Mouse (Mus musculus) limb, embryonic 15.5 days (tissue): ENCODE data around the gene Fanca. TPM values are rescaled to one million over a fixed set of nuclear protein-coding genes. Genes with fewer than 3 reads are reported as not detected.
"Not testable (repeated sequence)": the region's sequence is repeated elsewhere in the genome, so short reads cannot be mapped to it uniquely, and the experiment has no call there.

Source experiments
- ATAC-seq: fragments of 200-750 bp; cut with Nextera tagmentation; 2 replicates; pipeline ENCODE4 v1.8.0; 2017; ENCODE audit warnings: low read depth, moderate TSS enrichment; ENCODE audit not compliant: insufficient number of reproducible peaks, low FRiP score, low TSS enrichment
- H3K27ac ChIP-seq: fragments of 300-500 bp; sonication (generic); 2 replicates; pipeline ENCODE4 v1.5.1; 2015; ENCODE audit warnings: moderate library complexity, mild to moderate bottlenecking, inconsistent platforms
- H3K27me3 ChIP-seq: fragments of 300-500 bp; sonication (generic); 2 replicates; pipeline ENCODE4 v1.6.1; 2015; ENCODE audit warnings: inconsistent platforms
- H3K36me3 ChIP-seq: fragments of 300-500 bp; sonication (generic); 2 replicates; pipeline ENCODE4 v1.6.1; 2015; ENCODE audit warnings: inconsistent platforms
- H3K4me1 ChIP-seq: fragments of 300-500 bp; sonication (generic); 2 replicates; pipeline ENCODE4 v1.6.1; 2015; ENCODE audit warnings: inconsistent platforms
- H3K4me2 ChIP-seq: fragments of 300-500 bp; sonication (generic); 2 replicates; pipeline ENCODE4 v1.6.1; 2015; ENCODE audit warnings: mild to moderate bottlenecking, inconsistent platforms
- H3K4me3 ChIP-seq: fragments of 300-500 bp; sonication (generic); 2 replicates; pipeline ENCODE4 v1.5.1; 2015; ENCODE audit warnings: mild to moderate bottlenecking, inconsistent platforms
- H3K9ac ChIP-seq: fragments of 300-500 bp; sonication (generic); 2 replicates; pipeline ENCODE4 v1.6.1; 2015; ENCODE audit warnings: inconsistent platforms
- H3K9me3 ChIP-seq: fragments of 300-500 bp; sonication (generic); 2 replicates; pipeline ENCODE4 v1.6.1; 2016; ENCODE audit warnings: inconsistent platforms
- WGBS: fragments of 180-500 bp; shearing (Covaris S2); methylation state at CpG from one replicate; pipeline ENCODE4 v1.1.7; 2015; 5-methylcytosine and 5-hydroxymethylcytosine counted together
- polyA plus RNA-seq: library from polyadenylated mRNA; unstranded; fragments of >200 nt; fragmentation: Nextera tagmentation; extraction: Ambion mirVana; gene quantifications from 2 replicates; pipeline ENCODE4 v1.2.1, GENCODE M21; 2015

Fanca gene
- polyA plus RNA-seq, 1 experiment from 2014 or later, result 14.8 TPM

DNA sequence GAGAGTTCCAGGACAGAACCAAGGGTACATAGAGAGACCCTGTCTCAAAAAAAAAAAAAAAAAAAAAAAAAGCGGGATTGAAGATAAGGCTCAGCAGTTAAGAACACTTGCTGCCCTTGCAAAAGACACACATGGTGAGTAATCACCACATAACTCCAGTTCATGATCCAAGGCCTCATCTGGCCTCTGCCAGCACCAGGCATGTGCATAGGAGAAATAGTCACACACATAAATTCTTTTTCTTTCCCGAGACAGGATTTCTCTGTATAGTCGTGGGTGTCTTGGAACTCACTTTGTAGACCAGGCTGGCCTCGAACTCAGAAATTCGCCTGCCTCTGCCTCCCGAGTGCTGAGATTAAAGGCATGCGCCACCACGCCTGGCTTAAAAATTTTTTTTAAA, 60.8 kb downstream of the Fanca start:
- H3K27me3 ChIP-seq, ATAC-seq, H3K9me3 ChIP-seq, H3K27ac ChIP-seq, H3K4me2 ChIP-seq, H3K9ac ChIP-seq, H3K4me3 ChIP-seq: not testable (repeated sequence)
- Histone ChIP-seq H3K4me1 (peaks cover 28% of the 10 kb centered on the region), H3K36me3 (peaks cover 61% of the 10 kb centered on the region)
- WGBS, result 88% methylated on average over 8 of the region's 8 CpGs

DNA sequence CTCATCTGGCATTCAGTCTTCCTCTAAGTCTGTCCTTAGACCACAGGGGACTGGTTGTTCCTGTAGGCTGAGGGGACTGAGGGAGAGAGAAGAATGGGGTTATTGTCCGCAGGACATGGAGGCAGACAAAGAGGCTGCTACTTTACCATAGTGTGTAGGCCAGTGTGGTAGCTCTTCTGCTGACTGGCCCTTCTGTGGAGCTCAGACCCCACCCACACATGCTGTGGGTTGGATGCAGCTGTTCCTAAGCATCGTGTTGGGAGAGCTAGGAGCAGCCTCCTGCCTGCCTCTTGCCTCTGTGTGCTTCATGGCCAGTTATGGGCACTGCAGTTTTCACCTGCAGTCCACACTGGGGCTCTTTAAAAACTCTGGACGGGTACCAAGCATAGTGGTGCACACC, 61.3 kb downstream of the Fanca start:
- 77% methylated on average over 3 of the region's 3 CpGs for WGBS

DNA sequence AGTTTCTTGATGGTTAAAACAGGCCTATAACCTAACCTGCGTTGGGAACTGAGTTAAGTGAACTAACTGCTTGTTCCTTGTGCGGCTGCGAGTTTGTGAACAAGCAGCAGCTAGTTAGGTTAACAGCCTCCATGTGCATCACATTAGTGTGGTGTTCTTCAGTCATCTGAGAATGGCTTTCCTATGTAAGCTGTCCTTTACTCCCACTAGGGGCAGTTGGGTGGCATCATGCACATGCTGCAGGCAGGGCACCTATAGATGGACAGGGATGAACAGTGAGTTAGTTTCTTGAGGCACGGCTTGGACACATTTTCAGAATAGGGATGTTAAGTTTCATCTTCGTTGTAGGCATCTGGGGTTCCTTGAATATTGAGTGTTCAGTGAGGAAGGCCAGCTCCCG, 63.2 kb downstream of the Fanca start:
- H3K4me3 ChIP-seq, result peak overlapping the region; percentile 94
- 57% methylated on average over 6 of the region's 6 CpGs for WGBS
- no peak overlapping the region for H3K27ac ChIP-seq
- peak overlapping the region; percentile 98; the same call in 1 of the 2 replicates for H3K9ac ChIP-seq
- peak overlapping the region; percentile 92 for H3K4me2 ChIP-seq
- H3K9me3 ChIP-seq, result no peaks in the 10 kb centered on the region
- peaks cover 35% of the 10 kb centered on the region for H3K4me1 ChIP-seq
- no peaks in the 10 kb centered on the region for H3K27me3 ChIP-seq
- ATAC-seq, result no peak
- peaks cover 67% of the 10 kb centered on the region for H3K36me3 ChIP-seq

More for the DNA sequence above, 61.3 kb downstream of the Fanca start:
- Histone ChIP-seq H3K27ac (no peak overlapping the region), H3K9me3 (no peaks in the 10 kb centered on the region), H3K27me3 (no peaks in the 10 kb centered on the region), H3K4me1 (peaks cover 31% of the 10 kb centered on the region), H3K4me2 (no peak overlapping the region), H3K4me3 (no peak overlapping the region), H3K36me3 (peaks cover 61% of the 10 kb centered on the region), H3K9ac (no peak overlapping the region)
- no peak for ATAC-seq

DNA sequence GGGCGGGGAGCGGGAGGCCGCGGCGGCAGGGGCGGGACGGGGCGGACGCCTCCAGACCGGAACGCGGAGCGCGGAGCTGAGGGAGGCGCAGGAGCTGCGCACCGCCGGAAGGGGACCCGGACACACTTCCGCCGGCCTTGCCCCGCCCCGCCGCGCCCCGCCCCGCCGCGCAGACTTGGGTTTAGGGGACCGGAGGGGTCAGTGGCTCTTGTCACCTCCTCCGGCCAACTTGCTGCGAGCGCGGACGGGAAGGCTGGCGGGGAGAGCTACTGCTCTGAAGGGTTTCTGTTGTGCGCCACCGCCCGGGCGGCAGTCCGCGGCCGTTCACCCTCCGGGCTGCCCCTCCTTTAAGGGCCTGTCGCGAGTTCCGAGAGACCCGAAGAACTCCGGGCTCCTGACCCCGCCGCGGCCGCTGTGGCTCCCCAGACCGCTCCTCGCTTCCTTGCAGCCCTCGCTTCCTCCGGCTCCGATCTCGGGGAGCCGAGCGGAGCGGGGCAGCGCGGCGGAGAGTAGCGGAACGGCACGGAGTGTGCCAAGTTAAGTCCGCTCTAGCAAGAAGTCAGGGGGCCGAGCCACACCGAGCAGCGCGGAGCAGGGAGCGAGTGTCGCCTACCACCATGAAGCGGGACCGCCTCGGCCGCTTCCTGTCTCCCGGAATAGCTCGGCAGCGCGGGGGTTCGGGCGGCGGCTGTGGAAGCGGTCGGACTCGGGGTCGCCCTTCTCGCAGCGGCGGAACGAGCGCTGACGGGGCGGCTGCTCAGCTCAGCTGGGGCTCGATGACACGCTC, 64.1 kb downstream of the Fanca start, which contains the start of the genes Zfp276 and Vps9d1:
Gene Zfp276, plus strand, starts transcription at position 97 of the 787 bp plus-strand sequence.
Gene Vps9d1, minus strand, starts transcription at position 250 of the 787 bp plus-strand sequence.
- Histone ChIP-seq H3K27me3 (no peaks in the 10 kb centered on the region), H3K9ac (peak within 1 kb of the TSS; percentile 98), H3K4me2 (peak within 1 kb of the TSS; percentile 92), H3K27ac (peak within 1 kb of the TSS; percentile 90), H3K9me3 (no peaks in the 10 kb centered on the region), H3K36me3 (peaks cover 64% of the 10 kb centered on the region), H3K4me1 (peaks cover 35% of the 10 kb centered on the region), H3K4me3 (peak within 1 kb of the TSS; percentile 94)
- WGBS, result under 1% methylated on average over 75 of the region's 99 CpGs
- peak; percentile 91 for ATAC-seq

DNA sequence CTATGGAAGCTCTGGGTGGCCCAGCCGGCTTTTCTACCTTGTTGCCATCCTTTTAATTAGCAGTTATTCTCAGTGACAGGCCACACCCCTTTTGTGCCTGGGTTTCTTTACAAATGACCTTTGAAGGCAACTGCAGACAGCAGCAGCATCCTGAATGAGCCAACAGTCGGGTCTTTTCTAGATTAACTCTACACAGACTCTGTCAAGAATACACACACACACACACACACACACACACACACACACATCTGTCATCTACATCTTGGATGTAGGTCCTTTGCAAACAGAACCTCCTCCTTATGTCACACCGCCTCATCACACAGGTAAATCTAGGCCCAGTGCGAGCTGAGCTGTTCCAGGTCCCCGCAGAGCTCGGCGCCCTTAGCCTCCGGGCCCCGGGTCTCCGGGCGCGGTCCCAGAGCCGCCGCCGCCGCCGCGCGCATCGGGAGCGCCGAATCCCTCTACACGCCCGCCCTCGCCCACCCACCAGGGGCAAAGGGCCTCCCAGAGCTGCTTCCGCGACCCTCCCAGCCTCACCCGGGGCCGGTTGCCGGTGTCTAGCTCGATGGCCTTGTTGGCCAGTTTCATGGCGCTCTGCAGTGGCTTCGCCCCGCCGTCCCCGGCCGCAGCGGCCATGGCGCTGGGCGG, 64.8 kb downstream of the Fanca start:
- Histone ChIP-seq H3K27me3 (no peaks in the 10 kb centered on the region), H3K9me3 (no peaks in the 10 kb centered on the region), H3K9ac (peak overlapping the region; percentile 98), H3K4me2 (peak overlapping the region; percentile 92), H3K36me3 (peaks cover 64% of the 10 kb centered on the region), H3K27ac (peak overlapping the region; percentile 90), H3K4me3 (peak overlapping the region; percentile 94), H3K4me1 (peaks cover 35% of the 10 kb centered on the region)
- ATAC-seq, result peak; percentile 28; the same call in 1 of the 2 replicates
- WGBS, result under 1% methylated on average over 40 of the region's 40 CpGs

DNA sequence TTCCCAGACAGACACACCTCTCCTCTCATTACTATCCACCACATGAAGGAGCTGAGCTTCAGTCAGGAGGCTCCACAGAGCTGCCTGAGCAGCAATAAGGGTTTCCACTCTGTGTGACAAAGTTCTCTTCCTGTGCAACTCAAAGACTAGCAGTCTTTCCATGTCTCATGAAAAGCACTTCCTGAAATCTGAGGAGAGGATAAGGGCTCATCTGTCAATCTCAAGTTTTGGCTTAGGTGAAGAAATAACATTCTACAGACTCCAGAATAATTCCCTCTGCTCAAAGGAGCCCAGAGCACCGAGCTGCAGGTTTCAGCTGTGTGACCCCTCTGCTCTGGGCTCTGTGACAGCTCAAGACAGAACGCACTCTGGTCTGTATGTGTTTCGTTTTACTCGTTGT, 65.5 kb downstream of the Fanca start:
- 41% methylated on average over 4 of the region's 4 CpGs for WGBS
- Histone ChIP-seq H3K36me3 (peaks cover 64% of the 10 kb centered on the region), H3K9me3 (no peaks in the 10 kb centered on the region), H3K4me2 (peak overlapping the region; percentile 92), H3K27me3 (no peaks in the 10 kb centered on the region), H3K4me1 (peaks cover 35% of the 10 kb centered on the region), H3K9ac (peak overlapping the region; percentile 98; the same call in 1 of the 2 replicates), H3K4me3 (peak overlapping the region; percentile 94), H3K27ac (peak overlapping the region; percentile 90)
- ATAC-seq, result no peak

DNA sequence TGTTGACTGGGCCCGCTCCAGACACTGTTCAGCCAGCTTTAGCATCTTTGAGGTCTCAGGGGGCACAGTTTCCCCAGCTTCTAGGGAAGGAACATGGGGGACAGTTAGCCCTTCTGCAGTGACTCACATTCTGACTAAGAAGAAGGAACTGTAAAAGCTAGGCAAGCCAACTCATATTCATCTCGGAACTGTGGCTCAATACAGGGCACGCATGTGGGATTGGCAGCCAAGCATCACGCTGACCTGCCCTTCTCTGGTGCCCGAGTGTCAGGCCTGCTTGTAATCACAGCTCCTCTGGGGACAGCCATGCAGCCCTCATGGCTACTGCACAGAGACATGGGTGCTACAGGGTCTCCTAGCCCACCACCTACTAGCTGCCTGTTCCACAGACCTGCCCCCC, 67.4 kb downstream of the Fanca start:
- H3K9me3 ChIP-seq, result no peaks in the 10 kb centered on the region
- peaks cover 64% of the 10 kb centered on the region for H3K36me3 ChIP-seq
- WGBS, result 96% methylated on average over 5 of the region's 5 CpGs
- no peaks in the 10 kb centered on the region for H3K27me3 ChIP-seq
- H3K4me1 ChIP-seq, result peaks cover 29% of the 10 kb centered on the region
- no peak for ATAC-seq
- H3K4me3 ChIP-seq, result no peak overlapping the region
- no peak overlapping the region for H3K4me2 ChIP-seq
- no peak overlapping the region for H3K27ac ChIP-seq
- H3K9ac ChIP-seq, result no peak overlapping the region

DNA sequence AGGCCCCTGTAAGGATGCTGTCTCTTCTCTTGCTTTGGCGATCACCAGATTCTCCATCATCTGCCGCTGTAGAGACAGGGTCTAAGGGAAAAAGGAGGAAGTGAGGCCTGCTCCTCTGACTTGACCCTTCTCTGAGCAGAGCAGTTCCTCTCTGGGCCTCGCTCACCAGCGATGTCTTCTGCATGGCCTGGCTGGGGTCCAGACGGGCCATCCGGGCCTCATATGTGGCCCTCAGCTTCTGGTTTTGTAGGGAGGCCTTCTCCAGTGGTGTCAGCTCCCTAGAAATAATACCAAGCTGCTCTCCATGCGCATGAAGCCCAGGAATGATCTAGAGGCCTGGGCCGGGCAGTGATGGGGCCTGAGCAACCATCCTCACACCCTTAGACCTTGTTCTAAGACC, 69.8 kb downstream of the Fanca start:
- no peak overlapping the region for H3K27ac ChIP-seq
- 88% methylated on average over 8 of the region's 8 CpGs for WGBS
- H3K9me3 ChIP-seq, result no peaks in the 10 kb centered on the region
- no peaks in the 10 kb centered on the region for H3K27me3 ChIP-seq
- no peak overlapping the region for H3K4me3 ChIP-seq
- H3K9ac ChIP-seq, result no peak overlapping the region
- peaks cover 15% of the 10 kb centered on the region for H3K4me1 ChIP-seq
- H3K4me2 ChIP-seq, result no peak overlapping the region
- H3K36me3 ChIP-seq, result peaks cover 85% of the 10 kb centered on the region
- no peak for ATAC-seq

DNA sequence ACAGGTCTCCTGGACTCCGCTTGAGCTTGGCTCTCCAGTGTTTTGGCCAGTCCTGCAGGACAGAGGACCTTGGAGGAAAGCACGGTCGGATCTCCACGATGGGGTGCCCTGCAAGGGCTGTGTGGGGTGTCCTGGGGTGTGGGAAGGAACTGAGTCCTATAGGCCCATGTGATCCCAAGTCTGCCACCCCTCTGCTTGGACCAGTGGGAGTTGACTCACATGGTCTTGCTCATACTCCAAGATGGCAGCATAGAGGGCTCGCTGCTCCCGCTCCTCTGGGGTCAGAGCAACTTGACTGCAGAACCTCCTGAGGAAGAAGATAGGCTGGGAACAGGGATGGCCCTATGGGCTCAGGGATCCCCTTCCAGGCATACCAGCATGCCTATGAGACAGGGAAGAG, 70.6 kb downstream of the Fanca start:
- H3K9me3 ChIP-seq, result no peaks in the 10 kb centered on the region
- no peak for ATAC-seq
- peaks cover 8% of the 10 kb centered on the region for H3K4me1 ChIP-seq
- H3K27me3 ChIP-seq, result no peaks in the 10 kb centered on the region
- H3K9ac ChIP-seq, result no peak overlapping the region
- H3K27ac ChIP-seq, result no peak overlapping the region
- H3K4me2 ChIP-seq, result no peak overlapping the region
- peaks cover 93% of the 10 kb centered on the region for H3K36me3 ChIP-seq
- WGBS, result 98% methylated on average over 6 of the region's 6 CpGs
- H3K4me3 ChIP-seq, result no peak overlapping the region

DNA sequence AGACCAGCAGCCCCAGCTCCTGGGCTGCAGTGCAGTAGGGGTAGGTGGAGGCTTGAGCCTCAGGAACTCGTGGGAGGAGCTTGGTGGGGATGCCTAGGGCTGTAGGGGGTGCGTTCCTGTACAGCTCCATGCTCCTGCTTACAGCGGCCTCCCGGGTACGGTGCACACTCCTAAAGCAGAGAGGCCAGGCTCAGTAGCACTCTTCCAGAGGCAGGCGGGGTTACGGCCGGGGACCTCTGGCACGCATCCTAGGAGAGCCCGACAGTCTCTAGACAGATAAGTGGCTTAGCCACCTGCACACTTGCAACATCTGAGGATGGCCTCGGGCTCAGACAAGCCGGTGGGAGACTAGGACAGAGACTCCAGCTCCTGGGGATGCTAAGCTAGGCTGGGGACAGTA, 72.8 kb downstream of the Fanca start:
- WGBS, result 89% methylated on average over 12 of the region's 12 CpGs
- Histone ChIP-seq H3K4me3 (no peak overlapping the region), H3K4me1 (no peaks in the 10 kb centered on the region), H3K27ac (no peak overlapping the region), H3K27me3 (no peaks in the 10 kb centered on the region), H3K9ac (no peak overlapping the region), H3K36me3 (peaks cover 89% of the 10 kb centered on the region), H3K9me3 (no peaks in the 10 kb centered on the region), H3K4me2 (no peak overlapping the region)
- ATAC-seq, result no peak

DNA sequence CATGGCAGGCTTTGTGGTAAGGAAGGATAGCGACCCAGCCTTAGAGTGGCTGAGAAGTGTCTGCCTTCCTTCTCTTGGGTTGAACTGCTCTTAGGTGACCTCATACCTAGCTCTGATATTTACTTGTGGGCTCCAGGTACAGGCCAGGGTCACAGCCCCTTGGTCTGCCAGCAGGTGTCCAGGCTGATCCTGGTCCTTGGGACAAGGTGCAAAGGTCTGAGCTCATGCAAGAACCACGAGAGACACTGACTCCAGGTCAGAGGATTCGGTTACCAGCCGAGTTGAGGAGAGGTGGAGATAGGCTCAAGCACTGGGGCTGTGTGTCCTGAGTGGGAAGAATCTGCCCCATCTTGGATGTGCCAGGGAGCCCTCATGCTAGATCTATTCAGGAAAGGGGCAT, 74.0 kb downstream of the Fanca start:
- ATAC-seq, result no peak
- WGBS, result 90% methylated on average over 4 of the region's 4 CpGs
- Histone ChIP-seq H3K36me3 (peaks cover 79% of the 10 kb centered on the region), H3K4me3 (no peak overlapping the region), H3K9ac (no peak overlapping the region), H3K4me1 (no peaks in the 10 kb centered on the region), H3K27me3 (no peaks in the 10 kb centered on the region), H3K9me3 (no peaks in the 10 kb centered on the region), H3K27ac (no peak overlapping the region), H3K4me2 (no peak overlapping the region)

DNA sequence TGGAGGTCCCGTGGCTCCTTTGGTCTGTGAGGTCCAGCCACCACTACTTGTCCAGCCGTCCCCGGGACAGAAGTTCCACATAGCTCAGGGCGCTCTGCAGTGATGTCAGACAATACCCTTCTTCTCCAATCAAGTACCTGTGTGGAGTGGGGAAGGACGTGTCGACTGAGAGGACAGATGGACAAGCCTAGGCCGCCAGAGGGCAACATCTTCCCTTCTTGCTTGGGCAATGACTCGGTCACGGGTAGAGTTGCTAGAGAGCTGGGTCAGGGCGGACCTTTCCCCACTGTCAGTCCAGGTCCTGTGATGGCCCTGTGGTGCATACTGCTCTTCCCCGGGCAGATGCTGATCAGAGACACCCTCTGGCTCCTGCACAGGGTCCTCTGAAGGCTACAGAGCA, 75.3 kb downstream of the Fanca start:
- no peaks in the 10 kb centered on the region for H3K9me3 ChIP-seq
- H3K36me3 ChIP-seq, result peaks cover 66% of the 10 kb centered on the region
- H3K4me2 ChIP-seq, result no peak overlapping the region
- H3K9ac ChIP-seq, result no peak overlapping the region
- WGBS, result 65% methylated on average over 11 of the region's 11 CpGs
- no peaks in the 10 kb centered on the region for H3K4me1 ChIP-seq
- ATAC-seq, result 0 out of 2 replicates have a peak, but pooled peaks have one; percentile 42
- H3K4me3 ChIP-seq, result no peak overlapping the region
- no peaks in the 10 kb centered on the region for H3K27me3 ChIP-seq
- no peak overlapping the region for H3K27ac ChIP-seq
